Mouse (Mus musculus): Measurements from ENCODE around the gene C2cd2l.
"Not testable (repeated sequence)": the region's sequence is repeated elsewhere in the genome, so short reads cannot be mapped to it uniquely, and the experiment has no call there.

C2cd2l gene

DNA sequence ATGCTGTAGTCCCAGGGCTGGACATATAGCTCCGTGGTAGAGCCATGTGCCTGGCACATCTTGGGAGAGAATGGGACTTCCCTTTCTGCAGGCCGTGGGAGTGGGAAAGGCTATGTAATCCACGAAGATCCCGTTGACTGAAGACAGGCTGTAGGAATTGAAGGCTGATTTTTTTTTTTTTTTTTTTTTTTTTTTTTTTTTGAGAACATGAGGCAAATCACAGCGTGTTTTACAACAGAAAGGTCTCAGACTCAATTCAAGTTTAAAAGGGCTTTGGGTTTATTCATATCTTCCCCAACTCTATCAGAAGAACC, 16.0 kb upstream of the C2cd2l start:
- no peak for DNase-seq (ENCODE audit: low spot score)

DNA sequence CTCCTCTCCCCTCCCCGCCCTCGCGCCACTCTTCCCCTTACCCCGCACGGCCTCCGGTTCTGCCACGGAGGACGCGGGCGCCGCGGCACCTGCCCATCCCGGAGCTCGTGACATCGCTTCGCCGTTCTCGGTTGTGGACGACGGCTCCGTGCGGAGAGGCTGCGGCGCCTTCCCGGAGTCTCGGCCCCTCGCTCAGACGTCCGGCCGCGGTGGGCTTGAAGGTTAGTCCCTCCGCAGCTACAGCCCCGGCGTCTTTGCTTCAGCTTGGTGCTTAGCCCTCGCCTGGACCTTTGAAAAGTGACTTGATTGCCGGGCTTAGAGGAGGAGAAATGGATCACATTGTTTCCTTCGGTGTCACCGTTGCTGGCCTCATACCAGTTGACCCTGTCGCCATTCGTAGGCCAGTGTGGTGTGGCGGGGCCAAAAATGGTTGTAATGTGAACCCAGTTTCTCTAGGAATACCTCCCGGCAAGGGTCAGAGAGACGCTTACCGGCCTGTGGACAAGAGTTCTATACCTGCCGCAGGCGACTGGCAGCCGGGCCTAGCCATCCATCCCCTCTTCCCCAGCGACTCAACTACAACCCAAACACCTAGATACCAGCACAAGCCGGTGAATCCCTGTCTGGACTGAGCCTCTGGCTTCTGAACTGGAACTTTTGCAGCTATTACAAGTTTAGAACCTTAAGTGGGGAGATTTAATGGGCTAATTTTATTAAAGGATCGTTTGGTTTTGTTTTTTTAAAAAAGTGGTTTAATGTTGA, 15.4 kb upstream of the C2cd2l start:
- no peak for DNase-seq (ENCODE audit: low spot score)

- DNase-seq (ENCODE audit: low spot score): peak; percentile 100
These were observed 14.6 kb upstream of the C2cd2l start, which contains the start of gene H2afx for GRCm38 (mm10) chr9:44334396-44335330. TSS of gene H2afx (plus strand) at chr9:44334694.

GRCm38 (mm10) chr9:44332918-44333638, 13.0 kb upstream of the C2cd2l start:
- no peak for DNase-seq (ENCODE audit: low spot score)

DNA sequence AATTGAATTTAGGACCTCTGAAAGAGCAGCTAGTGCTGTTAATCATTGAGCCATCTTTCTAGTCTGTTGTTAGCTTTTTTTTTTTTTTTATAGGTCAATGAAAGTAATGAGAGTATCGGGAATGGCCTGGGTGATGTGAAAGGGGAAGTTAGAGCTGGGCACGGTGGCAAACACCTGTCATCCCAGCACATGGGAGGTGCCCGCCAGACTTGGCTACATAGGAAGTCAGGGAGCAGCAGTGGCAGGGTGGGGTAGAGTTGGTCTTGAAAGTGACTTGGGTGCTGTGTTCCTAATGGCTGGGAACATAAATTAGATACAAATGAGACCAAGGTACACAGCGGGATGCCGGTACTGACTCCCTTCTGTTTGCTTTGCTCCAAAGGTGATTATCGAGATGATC, 10.7 kb upstream of the C2cd2l start:
- DNase-seq (ENCODE audit: low spot score): no peak

DNA sequence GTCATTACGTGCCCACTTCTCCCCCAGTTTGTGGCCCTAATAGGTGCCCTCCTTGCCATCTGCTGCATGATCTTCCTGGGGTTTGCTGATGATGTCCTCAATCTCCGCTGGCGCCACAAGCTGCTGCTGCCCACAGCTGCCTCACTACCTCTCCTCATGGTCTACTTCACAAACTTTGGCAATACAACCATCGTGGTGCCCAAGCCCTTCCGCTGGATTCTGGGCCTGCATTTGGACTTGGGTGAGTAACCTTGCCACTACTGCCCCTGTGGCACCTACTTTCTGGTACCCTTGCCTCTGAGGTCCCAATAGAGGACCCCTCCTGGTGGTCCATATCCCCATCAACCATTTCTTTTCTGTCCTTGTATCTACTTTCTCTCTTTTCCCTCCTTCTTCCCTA, 7.8 kb upstream of the C2cd2l start:
- no peak for DNase-seq (ENCODE audit: low spot score)

DNA sequence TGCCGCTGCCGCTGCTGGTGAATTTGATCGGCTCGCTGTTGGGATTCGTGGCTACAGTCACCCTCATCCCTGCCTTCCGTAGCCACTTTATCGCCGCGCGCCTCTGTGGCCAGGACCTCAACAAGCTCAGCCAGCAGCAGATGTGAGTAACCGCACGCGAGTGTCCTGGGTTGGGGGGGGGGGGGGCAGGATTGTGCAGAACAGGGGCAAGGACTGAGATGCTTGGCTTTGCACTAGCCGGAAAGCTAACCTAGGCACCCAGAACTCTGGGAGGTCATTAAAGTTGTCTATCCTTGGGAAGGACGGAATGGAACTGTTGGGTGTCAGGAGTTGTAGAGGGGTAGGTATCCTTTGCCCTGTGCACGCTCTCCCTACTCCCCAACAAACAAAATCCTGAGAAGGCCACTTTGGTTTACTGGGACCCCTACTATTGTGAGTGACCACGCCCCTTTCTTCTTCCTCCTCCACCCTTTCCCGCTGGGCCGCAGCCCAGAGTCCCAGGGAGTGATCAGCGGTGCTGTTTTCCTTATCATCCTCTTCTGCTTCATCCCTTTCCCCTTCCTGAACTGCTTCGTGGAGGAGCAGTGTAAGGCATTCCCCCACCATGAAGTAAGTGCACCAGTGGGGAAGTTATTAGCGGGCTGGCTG, 7.1 kb upstream of the C2cd2l start:
- DNase-seq (ENCODE audit: low spot score): no peak

GRCm38 (mm10) chr9:44326371-44327063, 6.4 kb upstream of the C2cd2l start:
- peak; percentile 86 for DNase-seq (ENCODE audit: low spot score)

DNA sequence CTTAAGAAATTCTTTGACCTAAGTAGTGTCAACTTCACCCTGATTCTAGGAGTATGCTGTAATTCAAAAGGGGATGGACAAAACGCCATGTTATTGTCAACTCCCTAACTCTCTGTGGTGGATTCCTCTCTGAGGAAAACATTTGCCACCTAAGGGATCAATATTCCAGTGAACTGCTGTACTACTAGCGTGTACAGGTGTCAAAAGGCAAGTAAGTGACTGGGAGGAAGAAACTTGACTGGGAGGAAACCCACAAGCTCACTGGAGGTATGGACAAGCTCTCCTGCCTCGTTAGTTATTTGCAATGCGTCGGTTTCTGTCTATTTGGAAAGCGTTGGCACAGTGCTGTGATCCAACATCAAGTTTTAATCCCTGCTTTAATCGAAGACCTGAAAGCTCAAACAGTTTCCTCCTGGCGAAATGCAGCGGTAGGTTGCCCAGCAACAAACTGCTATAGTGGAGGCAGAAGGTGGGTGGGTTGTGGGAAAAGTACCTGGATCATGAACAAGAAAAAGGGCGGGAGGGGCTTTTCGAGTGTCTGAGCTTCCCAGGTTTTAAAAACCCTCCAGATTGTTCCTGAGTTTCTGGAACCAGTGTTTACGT, 5.8 kb upstream of the C2cd2l start, which contains the start of gene Dpagt1:
Dpagt1 (plus strand) TSS at position 252 of the 603 bp plus-strand sequence.
- DNase-seq (ENCODE audit: low spot score): no peak

- DNase-seq (ENCODE audit: low spot score): not testable (repeated sequence)
These were observed 5.1 kb upstream of the C2cd2l start for GRCm38 (mm10) chr9:44325032-44325767.

GRCm38 (mm10) chr9:44324147-44324546, 4.1 kb upstream of the C2cd2l start:
- no peak for DNase-seq (ENCODE audit: low spot score)

GRCm38 (mm10) chr9:44323656-44324055, 3.6 kb upstream of the C2cd2l start:
- not testable (repeated sequence) for DNase-seq (ENCODE audit: low spot score)

DNA sequence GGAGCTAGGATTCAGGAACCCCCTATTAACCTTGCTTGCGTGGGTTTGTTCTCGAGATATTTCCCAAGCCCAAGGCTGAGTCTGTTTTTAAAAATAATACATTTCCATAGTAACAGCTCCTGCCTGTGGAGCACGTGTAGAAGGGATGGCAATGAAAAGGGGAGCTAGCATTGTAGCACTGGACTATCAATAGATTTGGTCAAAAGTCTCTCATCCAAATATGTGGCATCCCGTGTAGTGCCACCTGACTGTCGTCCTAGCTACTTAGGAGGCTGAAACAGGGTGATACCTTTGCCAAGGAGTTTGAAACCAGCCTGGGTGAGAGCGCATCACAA, 681 bp upstream of the C2cd2l start:
- no peak for DNase-seq (ENCODE audit: low spot score)

DNA sequence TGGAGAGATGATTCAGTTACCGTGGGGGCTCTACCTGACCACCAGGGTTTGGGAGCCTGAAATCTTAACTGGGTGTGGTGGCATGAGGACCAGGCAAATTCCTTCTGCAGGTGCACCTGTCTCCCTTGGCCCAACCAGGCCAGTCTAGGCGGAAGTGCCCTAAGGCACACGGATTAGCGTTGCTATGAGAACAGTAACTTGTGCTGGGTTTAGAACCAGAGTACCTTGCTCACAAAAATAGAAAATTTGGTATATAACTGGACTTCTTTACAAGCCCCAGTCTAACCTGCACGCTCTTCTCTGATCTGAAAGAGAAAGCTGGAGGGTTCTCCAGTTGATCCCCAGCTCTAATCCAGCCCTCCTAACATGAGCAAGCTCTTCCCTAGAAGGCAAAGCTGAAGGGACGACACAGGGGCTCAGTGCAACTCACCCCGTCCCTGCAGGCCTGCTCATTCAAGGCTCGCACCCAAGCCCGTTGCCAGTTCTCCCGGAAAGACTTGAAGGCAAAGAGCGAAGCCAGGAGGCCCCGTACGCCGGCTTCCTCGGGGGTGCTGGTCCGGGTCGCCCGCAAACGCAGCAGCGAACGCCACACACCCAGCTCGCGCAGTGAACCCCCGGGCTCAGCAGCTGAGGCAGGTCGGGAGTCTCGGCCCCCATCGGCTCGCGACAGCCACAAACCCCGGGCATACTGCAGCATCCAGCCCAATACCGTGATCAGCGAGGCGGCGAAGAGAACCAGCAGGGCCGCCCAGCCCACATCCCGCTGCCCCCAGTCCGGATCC, 789 bp downstream of the C2cd2l start:
- DNase-seq (ENCODE audit: low spot score): no peak

DNA sequence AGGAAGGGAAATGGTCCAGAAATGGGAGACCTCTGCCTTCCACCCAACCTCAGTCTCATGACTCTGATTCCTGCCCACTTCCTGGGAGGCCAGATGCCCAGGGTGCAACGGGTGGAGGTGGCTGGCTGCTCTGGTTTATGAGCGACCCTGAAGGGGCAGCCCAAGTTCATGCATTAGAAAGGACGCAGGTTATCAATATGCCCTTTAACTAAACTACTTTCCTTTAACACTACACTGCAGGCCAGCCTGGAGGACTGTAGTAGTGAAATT, 1.3 kb downstream of the C2cd2l start:
- no peak for DNase-seq (ENCODE audit: low spot score)

- DNase-seq (ENCODE audit: low spot score): no peak
These were observed 1.8 kb downstream of the C2cd2l start for GRCm38 (mm10) chr9:44318076-44318825.

GRCm38 (mm10) chr9:44317452-44317851, 2.6 kb downstream of the C2cd2l start:
- no peak for DNase-seq (ENCODE audit: low spot score)

- DNase-seq (ENCODE audit: low spot score): no peak
These were observed 5.2 kb downstream of the C2cd2l start for GRCm38 (mm10) chr9:44314910-44315309.

GRCm38 (mm10) chr9:44314257-44314547, 5.9 kb downstream of the C2cd2l start:
- no peak for DNase-seq (ENCODE audit: low spot score)

All from testis, postnatal 14 days (tissue).